Mouse (Mus musculus): ENCODE results near the gene Castor2. TPM values are rescaled to one million over a fixed set of nuclear protein-coding genes. Genes with fewer than 3 reads are reported as not detected.

Gene Castor2
- total and polyA plus RNA-seq, 3 experiments, result 0.46 to 1.4 TPM; not detected in 1

DNA sequence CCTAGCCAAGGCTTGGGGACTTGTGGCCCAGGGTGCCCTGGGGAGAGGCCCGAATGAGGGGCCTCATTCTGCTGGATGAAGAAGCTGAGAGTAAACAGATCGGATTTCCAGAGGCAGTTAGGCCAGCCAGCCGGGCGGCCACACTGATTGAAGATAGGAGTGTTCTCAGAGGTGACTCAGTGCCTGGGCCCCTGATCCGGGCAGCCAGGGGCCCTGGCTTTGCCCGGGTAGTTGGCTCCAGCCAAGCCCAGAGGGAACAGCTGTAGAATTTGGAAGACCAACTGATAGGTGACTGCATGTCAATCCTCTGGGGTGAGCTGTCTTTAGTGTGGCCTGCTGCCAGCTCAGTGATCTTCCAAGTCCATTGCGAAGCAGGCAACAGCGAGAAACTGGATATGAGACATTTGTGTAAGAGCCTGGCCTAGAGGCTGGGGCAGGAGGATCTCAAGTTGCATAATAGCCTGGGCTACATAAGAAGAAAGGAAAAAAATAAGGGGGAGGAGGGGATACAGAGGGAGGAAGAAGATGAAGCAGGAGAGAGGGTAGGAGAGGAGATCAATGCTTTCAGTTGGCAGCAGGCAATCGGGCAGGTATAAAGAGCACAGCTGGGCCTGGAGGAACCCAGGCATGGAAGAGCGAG, 20.1 kb downstream of the Castor2 start:
- DNase-seq (ENCODE audit: low read depth, low spot score), result no peak
- Histone ChIP-seq H3K9me3 (replicated peaks; ENCODE audit: insufficient read depth, low read length) (no peaks in the 10 kb centered on the region), H3K27me3 (ENCODE audit: control insufficient read depth in 1 of 2, insufficient read depth in 2 of 2, low read length in 2 of 2) (no peaks in the 10 kb centered on the region), H3K4me1 (ENCODE audit: control insufficient read depth in 1 of 2, insufficient read depth in 2 of 2, low read length in 2 of 2) (no peaks in the 10 kb centered on the region), H3K36me3 (ENCODE audit: control insufficient read depth in 1 of 2, insufficient read depth in 2 of 2, low read length in 2 of 2) (no peaks in the 10 kb centered on the region), H3K9ac (ENCODE audit: control insufficient read depth, low read depth, low read length, poor library complexity, severe bottlenecking) (no peak overlapping the region), H3K27ac (ENCODE audit: control insufficient read depth, low read depth, low read length) (no peak overlapping the region), H3K4me3 (ENCODE audit: control insufficient read depth in 1 of 2, insufficient read depth in 1 of 2, low read depth in 2 of 2, low read length in 2 of 2) (no peak overlapping the region), H3K79me2 (ENCODE audit: control insufficient read depth, insufficient read depth, low read length, poor library complexity) (no peaks in the 10 kb centered on the region)
- TF ChIP-seq MEF2A (IDR thresholded peaks at IDR 0.05; ENCODE audit: extremely low read depth, insufficient replicate concordance, low read depth, low read length, poor library complexity, severe bottlenecking) (no peak), BHLHE40 (IDR thresholded peaks at IDR 0.05; ENCODE audit: borderline replicate concordance, low read depth, low read length) (no peak)

DNA sequence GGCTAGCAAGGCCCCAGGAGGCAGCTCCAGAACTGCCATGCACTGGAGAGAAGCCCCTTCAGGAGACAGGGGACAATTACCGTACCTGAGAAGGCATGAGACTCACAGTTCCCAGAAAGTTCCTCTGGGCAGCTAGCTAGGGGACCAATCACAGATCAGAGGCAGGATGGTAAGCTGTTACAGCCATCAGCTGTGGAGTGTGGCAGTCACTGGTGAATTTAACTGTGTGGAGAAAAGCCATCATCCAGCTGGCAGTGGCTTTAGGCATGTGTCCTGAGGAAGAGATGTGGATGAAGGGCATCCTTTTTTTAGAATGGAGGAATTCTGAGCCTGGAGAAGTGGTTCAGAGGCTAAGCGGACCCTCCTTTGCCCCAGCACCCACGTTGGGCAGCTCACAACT, 20.6 kb downstream of the Castor2 start:
- no peaks in the 10 kb centered on the region for H3K9me3 ChIP-seq (replicated peaks; ENCODE audit: insufficient read depth, low read length)
- no peak overlapping the region for H3K4me3 ChIP-seq (ENCODE audit: control insufficient read depth in 1 of 2, insufficient read depth in 1 of 2, low read depth in 2 of 2, low read length in 2 of 2)
- no peak for DNase-seq (ENCODE audit: low read depth, low spot score)
- H3K27me3 ChIP-seq (ENCODE audit: control insufficient read depth in 1 of 2, insufficient read depth in 2 of 2, low read length in 2 of 2), result no peaks in the 10 kb centered on the region
- no peak for TF ChIP-seq ZKSCAN1 (IDR thresholded peaks at IDR 0.05; ENCODE audit: low read depth, low read length)
- no peak overlapping the region for H3K9ac ChIP-seq (ENCODE audit: control insufficient read depth, low read depth, low read length, poor library complexity, severe bottlenecking)
- H3K27ac ChIP-seq (ENCODE audit: control insufficient read depth, low read depth, low read length), result no peak overlapping the region
- no peaks in the 10 kb centered on the region for H3K79me2 ChIP-seq (ENCODE audit: control insufficient read depth, insufficient read depth, low read length, poor library complexity)
- no peaks in the 10 kb centered on the region for H3K4me1 ChIP-seq (ENCODE audit: control insufficient read depth in 1 of 2, insufficient read depth in 2 of 2, low read length in 2 of 2)
- no peaks in the 10 kb centered on the region for H3K36me3 ChIP-seq (ENCODE audit: control insufficient read depth in 1 of 2, insufficient read depth in 2 of 2, low read length in 2 of 2)

DNA sequence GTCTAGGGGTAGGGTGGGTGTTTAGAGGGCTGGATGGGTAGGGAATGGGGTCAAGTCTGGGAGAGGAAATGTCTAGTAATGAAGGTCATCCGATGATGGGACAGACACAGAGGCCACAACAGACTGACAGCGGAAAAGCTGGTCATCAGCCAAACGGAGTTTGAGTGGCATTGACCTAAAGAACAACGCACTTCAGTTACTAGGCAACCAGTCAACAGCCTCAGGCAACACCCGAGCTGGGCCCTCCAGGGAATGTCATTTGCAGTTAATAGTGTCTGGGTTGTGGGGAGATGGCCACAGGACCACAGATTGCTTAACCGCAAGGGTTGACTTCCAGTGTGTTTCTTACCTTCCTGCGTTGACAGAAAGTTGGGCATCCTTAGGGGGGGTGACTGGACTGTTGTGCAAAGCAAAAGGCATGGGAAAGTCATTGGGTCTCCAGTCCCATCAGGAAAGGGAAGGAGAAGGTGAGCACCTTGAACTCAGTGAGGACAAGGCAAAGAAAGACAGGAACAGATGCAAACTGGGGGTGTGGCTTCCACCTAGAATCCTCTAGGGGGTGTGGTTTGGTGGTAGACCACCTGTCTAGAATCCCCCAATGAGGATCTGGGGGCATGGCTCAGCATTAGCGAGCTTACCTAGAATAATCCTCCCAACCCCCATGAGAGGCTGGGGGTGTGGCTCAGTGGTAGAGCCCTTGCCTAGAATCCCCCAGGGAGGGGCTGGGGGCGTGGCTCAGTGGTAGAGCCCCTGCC, 21.8 kb downstream of the Castor2 start:
- H3K79me2 ChIP-seq (ENCODE audit: control insufficient read depth, insufficient read depth, low read length, poor library complexity), result no peaks in the 10 kb centered on the region
- H3K4me3 ChIP-seq (ENCODE audit: control insufficient read depth in 1 of 2, insufficient read depth in 1 of 2, low read depth in 2 of 2, low read length in 2 of 2), result no peak overlapping the region
- H3K36me3 ChIP-seq (ENCODE audit: control insufficient read depth in 1 of 2, insufficient read depth in 2 of 2, low read length in 2 of 2), result no peaks in the 10 kb centered on the region
- DNase-seq (ENCODE audit: low read depth, low spot score), result no peak
- TF ChIP-seq ZMIZ1 (IDR thresholded peaks at IDR 0.05; ENCODE audit: low read depth, low read length), result no peak
- TF ChIP-seq GABPA (IDR thresholded peaks at IDR 0.05; ENCODE audit: low read depth, low read length), result no peak
- no peak for TF ChIP-seq MAX (IDR thresholded peaks at IDR 0.05; ENCODE audit: low read length)
- TF ChIP-seq POLR2AphosphoS5 (IDR thresholded peaks at IDR 0.05; ENCODE audit: borderline replicate concordance, low read depth, low read length), result no peak
- no peak for TF ChIP-seq NELFE (IDR thresholded peaks at IDR 0.05; ENCODE audit: low read depth, low read length)
- TF ChIP-seq TAL1 (IDR thresholded peaks at IDR 0.05; ENCODE audit: low read length), result no peak
- TF ChIP-seq RAD21 (IDR thresholded peaks at IDR 0.05; ENCODE audit: low read depth, low read length), result no peak
- H3K9me3 ChIP-seq (replicated peaks; ENCODE audit: insufficient read depth, low read length), result no peaks in the 10 kb centered on the region
- H3K27me3 ChIP-seq (ENCODE audit: control insufficient read depth in 1 of 2, insufficient read depth in 2 of 2, low read length in 2 of 2), result no peaks in the 10 kb centered on the region
- H3K4me1 ChIP-seq (ENCODE audit: control insufficient read depth in 1 of 2, insufficient read depth in 2 of 2, low read length in 2 of 2), result no peaks in the 10 kb centered on the region
- H3K27ac ChIP-seq (ENCODE audit: control insufficient read depth, low read depth, low read length), result no peak overlapping the region
- no peak overlapping the region for H3K9ac ChIP-seq (ENCODE audit: control insufficient read depth, low read depth, low read length, poor library complexity, severe bottlenecking)
